Mouse (Mus musculus) granulocyte monocyte progenitor cell, adult 5-6 weeks (primary cell): Measurements from ENCODE around the gene Pip5k1c. TPM values are rescaled to one million over a fixed set of nuclear protein-coding genes. Genes with fewer than 3 reads are reported as not detected.

Source experiments
- ATAC-seq: replicated peaks from 2 replicates; pipeline ENCODE4 v1.8.0; 2016; ENCODE audit warnings: mild to moderate bottlenecking, moderate TSS enrichment, inconsistent platforms; ENCODE audit not compliant: poor library complexity, severe bottlenecking
- total RNA-seq, 2 experiments: library from RNA; stranded (forward) in 1 of 2; stranded (reverse) in 1 of 2; fragments of 200-712, 200-1000 nt in 1 of 2; fragments of >200 nt in 1 of 2; fragmentation: Nextera tagmentation in 1 of 2; gene quantifications; 2 replicates each; pipeline ENCODE4 v1.2.3; 2014 to 2017

Gene Pip5k1c
- total RNA-seq, 2 experiments from 2014 or later: 32.4 to 32.7 TPM

- ATAC-seq: peak; percentile 65
Measured at GRCm38 (mm10) chr10:81319741-81320549, 27.2 kb downstream of the Pip5k1c start.

GRCm38 (mm10) chr10:81320550-81321347 lies 28.0 kb downstream of the Pip5k1c start, which contains the start of gene Cactin:
TSS of gene Cactin (plus strand) at chr10:81321103.
- peak; percentile 72 for ATAC-seq

GRCm38 (mm10) chr10:81321436-81321835 lies 28.7 kb downstream of the Pip5k1c start:
- ATAC-seq: no peak

- no peak for ATAC-seq
Measured at GRCm38 (mm10) chr10:81322444-81322843, 29.7 kb downstream of the Pip5k1c start.

GRCm38 (mm10) chr10:81323141-81323775 lies 30.5 kb downstream of the Pip5k1c start:
- ATAC-seq: no peak

GRCm38 (mm10) chr10:81323791-81324530 lies 31.2 kb downstream of the Pip5k1c start:
- no peak for ATAC-seq

- ATAC-seq: no peak
Measured at GRCm38 (mm10) chr10:81325176-81325575, 32.4 kb downstream of the Pip5k1c start.

- no peak for ATAC-seq
Measured at GRCm38 (mm10) chr10:81325781-81326180, 33.0 kb downstream of the Pip5k1c start.

GRCm38 (mm10) chr10:81326858-81327257 lies 34.1 kb downstream of the Pip5k1c start:
- ATAC-seq: no peak

GRCm38 (mm10) chr10:81327959-81328358 lies 35.2 kb downstream of the Pip5k1c start:
- ATAC-seq: no peak

GRCm38 (mm10) chr10:81328386-81328785 lies 35.6 kb downstream of the Pip5k1c start, which contains the start of gene Tbxa2r:
TSS of gene Tbxa2r (plus strand) at chr10:81328731.
- ATAC-seq: peak; percentile 41

GRCm38 (mm10) chr10:81329194-81329975 lies 36.6 kb downstream of the Pip5k1c start:
- peak; percentile 26; the same call in 1 of the 2 replicates for ATAC-seq

- ATAC-seq: no peak
Measured at GRCm38 (mm10) chr10:81330007-81330406, 37.2 kb downstream of the Pip5k1c start.

GRCm38 (mm10) chr10:81332277-81332676 lies 39.5 kb downstream of the Pip5k1c start:
- no peak for ATAC-seq

GRCm38 (mm10) chr10:81334324-81334723 lies 41.6 kb downstream of the Pip5k1c start:
- no peak for ATAC-seq

- ATAC-seq: no peak
Measured at GRCm38 (mm10) chr10:81335393-81336340, 42.9 kb downstream of the Pip5k1c start.

- no peak for ATAC-seq
Measured at GRCm38 (mm10) chr10:81336558-81336957, 43.8 kb downstream of the Pip5k1c start.
